ENCODE assay signal across 25 mouse cellular contexts in genomic region chr1:160284241-160284640, GRCm38 (mm10).
"Had no signal": no experiment of that assay in that cellular context is flagged by ENCODE, and none has a peak within 500 bp of the region (broad histone marks: within the 10 kb centered on the region; RNA-seq: fewer than 3 reads in every experiment).

No protein-coding gene starts in this region.

- H3K27me3 ChIP-seq: heart, embryonic 13.5 days; heart, embryonic 15.5 days; hindbrain, embryonic 13.5 days; hindbrain, embryonic 15.5 days; kidney, embryonic 15.5 days; limb, embryonic 13.5 days; limb, embryonic 15.5 days had no signal

- H3K4me3 ChIP-seq: heart, embryonic 10.5 days; heart, embryonic 13.5 days; heart, embryonic 15.5 days; hindbrain, embryonic 13.5 days; hindbrain, embryonic 15.5 days; kidney, embryonic 15.5 days; limb, embryonic 13.5 days; limb, embryonic 15.5 days had no signal

- H3K9me3 ChIP-seq: heart, embryonic 10.5 days; heart, embryonic 13.5 days; heart, embryonic 15.5 days; hindbrain, embryonic 13.5 days; hindbrain, embryonic 15.5 days; kidney, embryonic 15.5 days; limb, embryonic 13.5 days; limb, embryonic 15.5 days had no signal

- ATAC-seq: hindbrain, postnatal 0 days; intestine, embryonic 16.5 days had no signal

- DNase-seq: gastrocnemius, postnatal 14 days; gastrocnemius, postnatal 36 days; heart, adult 18-20 months; heart, postnatal 14 days; heart, postnatal 36 days; kidney, adult 11 months; kidney, adult 2 months; kidney, adult 9 months; kidney, postnatal 14 days; kidney, postnatal 36 days; layer of hippocampus, postnatal 36 days; left cerebral cortex, postnatal 4 days had no signal

- H3K27ac ChIP-seq: heart, embryonic 10.5 days; heart, embryonic 13.5 days; heart, embryonic 15.5 days; hindbrain, embryonic 13.5 days; hindbrain, embryonic 15.5 days; hindbrain, postnatal 0 days; kidney, embryonic 15.5 days; kidney, postnatal 0 days; limb, embryonic 13.5 days; limb, embryonic 15.5 days; liver, embryonic 14.5 days had no signal

- H3K9ac ChIP-seq: heart, embryonic 13.5 days; heart, embryonic 15.5 days; hindbrain, embryonic 13.5 days; hindbrain, embryonic 15.5 days; kidney, embryonic 15.5 days; limb, embryonic 13.5 days; limb, embryonic 15.5 days; liver, embryonic 14.5 days had no signal

- H3K36me3 ChIP-seq: heart, embryonic 10.5 days; heart, embryonic 13.5 days; heart, embryonic 15.5 days; hindbrain, embryonic 13.5 days; hindbrain, embryonic 15.5 days; kidney, embryonic 15.5 days; limb, embryonic 13.5 days; limb, embryonic 15.5 days had no signal

- H3K4me2 ChIP-seq: heart, embryonic 13.5 days; heart, embryonic 15.5 days; hindbrain, embryonic 13.5 days; hindbrain, embryonic 15.5 days; kidney, embryonic 15.5 days; limb, embryonic 13.5 days; limb, embryonic 15.5 days; liver, embryonic 11.5 days had no signal
